Mouse (Mus musculus) liver (tissue): Measurements from ENCODE around the gene Atp6v0d1.
"Not testable (repeated sequence)": the region's sequence is repeated elsewhere in the genome, so short reads cannot be mapped to it uniquely, and the experiment has no call there.

Experiments
- DNase-seq: peaks from one replicate; pipeline ENCODE4 v3.0.0-alpha.2; 2020; ENCODE audit warnings: mixed read lengths

The Atp6v0d1 gene

DNA sequence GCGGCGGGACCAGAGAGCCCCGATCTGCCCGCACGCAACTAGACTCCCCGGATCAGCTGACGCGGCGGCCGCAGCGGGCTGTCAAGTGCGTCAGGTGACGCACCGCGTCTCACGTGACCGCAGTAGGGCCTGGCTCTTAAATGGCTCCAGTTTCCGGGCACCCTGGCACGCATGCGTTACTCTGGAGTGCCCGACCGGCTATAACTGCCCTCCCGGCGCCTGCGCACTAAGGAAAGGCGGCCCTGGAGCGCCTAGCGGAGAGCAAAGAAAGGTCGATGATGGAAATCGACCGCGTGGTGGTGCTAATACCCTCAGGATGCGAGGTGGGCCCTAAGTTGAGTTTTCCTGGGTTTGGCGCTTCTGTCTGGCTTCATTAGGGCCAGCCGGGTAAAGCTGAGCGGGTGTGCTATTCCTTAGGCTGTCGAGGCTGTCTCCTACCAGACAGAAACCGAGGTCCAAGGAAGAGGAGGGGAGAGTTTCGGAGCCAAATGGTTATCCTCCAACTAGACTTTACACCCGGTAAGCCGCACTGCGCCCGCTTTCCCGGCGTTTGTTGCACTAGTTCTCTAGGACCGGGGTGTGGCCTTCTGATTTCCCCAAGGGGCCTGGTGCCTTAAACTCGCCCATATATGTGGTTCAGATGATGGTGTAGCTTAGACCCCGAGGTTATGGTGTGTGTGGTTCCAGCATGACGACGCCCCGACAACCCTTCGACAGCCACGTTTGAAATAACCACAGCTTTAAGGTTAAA lies at the start of gene Atp6v0d1:
Gene Atp6v0d1 (minus strand): TSS at position 96 of the 751 bp plus-strand sequence.
- peak; percentile 100 for DNase-seq

DNA sequence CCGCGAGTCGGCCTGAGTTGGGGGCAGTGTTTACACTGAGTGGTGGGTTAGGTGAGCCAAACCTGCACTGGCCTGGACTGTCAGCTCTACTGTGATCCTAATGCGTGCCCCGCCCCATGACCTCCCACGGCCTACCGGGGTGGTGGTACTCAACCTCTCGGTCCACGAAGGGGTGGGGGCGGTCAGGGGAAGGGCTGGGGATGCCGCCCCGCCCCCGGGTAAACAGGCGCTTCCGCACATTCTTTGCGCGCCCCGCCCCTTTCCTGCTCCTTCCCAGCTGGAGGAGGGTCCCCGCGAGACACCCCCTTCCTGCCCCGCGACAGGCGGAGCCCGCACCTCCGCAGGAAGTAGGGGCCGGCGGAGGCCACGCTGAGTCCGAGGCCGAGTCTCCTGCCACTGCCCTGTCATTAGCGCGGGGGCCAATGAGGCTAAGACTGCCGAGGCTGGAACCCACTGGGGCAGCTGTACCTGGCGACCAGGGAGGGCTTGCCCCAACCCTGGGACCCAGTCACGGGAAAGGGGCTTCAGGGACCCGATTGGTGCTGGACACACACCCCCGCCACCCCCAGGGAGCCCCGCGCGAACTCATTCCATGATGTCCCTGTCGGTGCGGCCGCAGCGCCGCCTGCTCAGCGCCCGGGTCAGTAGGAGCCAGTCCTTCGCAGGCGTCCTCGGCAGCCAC lies 48.1 kb upstream of the Atp6v0d1 start:
- DNase-seq: peak; percentile 65

DNA sequence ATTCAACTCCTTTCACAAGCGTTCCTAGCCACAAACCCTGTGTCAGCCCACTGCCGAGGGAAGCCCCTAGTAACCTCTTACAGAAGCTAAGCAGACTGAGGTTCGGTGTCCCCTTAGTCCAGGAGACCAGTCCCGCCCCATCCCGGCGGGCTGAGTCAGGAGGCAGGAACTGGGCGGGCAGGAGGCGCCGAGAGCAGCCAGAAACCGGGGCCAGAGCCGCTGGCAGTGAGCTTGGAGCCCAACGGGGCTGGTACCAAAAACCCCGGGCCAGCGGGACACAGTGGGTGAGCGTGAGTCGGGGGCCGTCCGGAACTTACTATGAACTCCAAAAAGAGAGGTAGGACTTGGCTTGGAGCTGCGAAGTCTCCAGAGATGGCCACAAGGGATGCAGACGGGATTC lies 47.2 kb upstream of the Atp6v0d1 start:
- peak; percentile 26 for DNase-seq

DNA sequence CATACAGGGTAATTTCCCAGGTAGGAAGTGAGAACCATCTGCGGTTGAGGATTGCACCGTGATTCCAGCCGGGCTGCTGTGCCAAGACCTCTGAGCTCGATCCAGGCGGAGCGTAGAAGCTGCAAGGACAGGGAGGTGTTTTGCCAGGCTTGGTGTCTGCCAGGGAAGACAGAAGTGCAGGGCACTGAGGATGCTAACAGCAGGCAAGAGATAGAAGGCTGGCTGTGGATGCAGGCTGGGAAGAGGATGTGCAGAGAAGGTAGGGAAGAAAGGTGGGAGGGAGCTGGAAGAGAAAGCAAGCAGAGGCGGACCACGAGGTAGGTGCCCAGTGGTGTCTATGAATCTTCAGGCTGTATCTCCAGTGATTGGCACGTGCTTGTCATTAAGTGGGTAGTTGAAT lies 46.0 kb upstream of the Atp6v0d1 start:
- no peak for DNase-seq

DNA sequence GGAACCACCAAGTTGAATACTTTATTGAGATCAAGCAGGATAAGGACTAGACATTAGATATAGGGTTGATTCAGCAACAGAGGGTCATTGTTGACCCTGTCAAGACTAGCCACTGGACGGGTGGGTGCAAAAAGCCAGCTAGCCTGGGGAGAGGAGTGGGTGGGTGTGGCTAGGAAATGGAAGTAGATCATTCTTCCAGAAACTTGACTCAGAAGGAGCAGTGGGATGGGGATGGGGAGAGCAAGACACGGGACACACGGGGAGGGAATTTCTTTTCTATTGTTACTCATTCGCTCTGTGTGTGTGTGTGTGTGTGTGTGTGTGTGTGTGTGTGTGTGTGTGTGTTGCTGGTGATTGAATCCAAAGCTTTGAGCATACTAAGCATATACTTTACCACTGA lies 43.9 kb upstream of the Atp6v0d1 start:
- DNase-seq: no peak

DNA sequence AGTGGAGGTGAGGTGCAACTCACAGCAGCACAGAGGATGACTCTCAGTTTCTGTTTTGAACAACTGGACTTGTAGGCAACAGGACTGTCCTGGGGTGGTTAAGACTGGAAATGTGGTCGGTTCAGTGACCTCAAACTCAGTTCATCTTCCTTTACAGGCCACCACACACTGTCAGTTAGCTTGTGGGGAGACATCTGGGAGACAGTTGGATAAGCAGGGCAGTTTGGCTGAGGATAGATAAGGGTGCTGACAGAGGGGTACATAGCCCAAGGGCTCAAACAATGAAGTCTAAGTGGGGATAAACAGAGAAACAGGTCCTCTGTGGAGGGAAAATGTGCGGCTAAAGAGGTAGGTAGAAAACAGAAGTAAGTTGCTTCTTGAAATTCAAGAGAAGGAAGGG lies 43.5 kb upstream of the Atp6v0d1 start:
- DNase-seq: peak; percentile 53

DNA sequence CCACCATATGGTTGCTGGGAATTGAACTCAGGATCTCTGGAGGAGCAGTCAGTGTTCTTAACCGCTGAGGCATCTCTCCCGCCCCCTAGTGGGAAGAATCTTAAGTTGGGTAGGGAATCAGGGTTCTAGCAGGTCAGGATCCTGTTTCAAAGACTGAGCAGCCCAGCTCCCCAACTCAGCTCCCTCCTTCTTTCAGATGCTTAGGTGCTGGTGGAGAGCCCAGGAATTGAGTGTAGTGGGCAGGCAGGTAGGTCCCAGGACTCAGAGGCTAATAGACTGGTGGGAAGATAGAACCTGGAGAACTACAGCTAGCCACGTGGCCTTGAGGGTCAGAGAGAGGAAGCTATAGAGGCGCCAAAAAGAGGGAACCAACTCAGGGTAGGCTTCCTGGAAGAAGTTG lies 41.8 kb upstream of the Atp6v0d1 start:
- DNase-seq: peak; percentile 67

DNA sequence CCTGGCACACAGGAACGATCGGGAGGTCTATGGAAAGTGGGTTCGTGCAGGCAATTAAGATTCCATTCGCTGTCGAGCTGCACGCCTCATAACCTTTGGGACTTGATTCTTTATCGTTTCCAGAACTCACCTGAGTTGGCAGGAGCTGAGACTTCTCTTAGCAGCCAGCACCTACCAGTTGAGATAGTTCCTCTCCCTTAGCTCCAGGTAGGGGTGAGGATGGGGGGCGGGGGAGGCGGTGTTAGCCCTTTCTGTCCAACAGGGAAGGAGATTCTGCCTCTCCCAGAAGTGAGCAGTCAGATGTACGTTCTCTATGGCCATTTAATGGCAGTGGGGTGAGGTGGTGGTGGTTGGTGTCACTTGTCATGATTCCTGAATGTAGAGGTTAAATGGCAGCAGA lies 41.2 kb upstream of the Atp6v0d1 start:
- no peak for DNase-seq

DNA sequence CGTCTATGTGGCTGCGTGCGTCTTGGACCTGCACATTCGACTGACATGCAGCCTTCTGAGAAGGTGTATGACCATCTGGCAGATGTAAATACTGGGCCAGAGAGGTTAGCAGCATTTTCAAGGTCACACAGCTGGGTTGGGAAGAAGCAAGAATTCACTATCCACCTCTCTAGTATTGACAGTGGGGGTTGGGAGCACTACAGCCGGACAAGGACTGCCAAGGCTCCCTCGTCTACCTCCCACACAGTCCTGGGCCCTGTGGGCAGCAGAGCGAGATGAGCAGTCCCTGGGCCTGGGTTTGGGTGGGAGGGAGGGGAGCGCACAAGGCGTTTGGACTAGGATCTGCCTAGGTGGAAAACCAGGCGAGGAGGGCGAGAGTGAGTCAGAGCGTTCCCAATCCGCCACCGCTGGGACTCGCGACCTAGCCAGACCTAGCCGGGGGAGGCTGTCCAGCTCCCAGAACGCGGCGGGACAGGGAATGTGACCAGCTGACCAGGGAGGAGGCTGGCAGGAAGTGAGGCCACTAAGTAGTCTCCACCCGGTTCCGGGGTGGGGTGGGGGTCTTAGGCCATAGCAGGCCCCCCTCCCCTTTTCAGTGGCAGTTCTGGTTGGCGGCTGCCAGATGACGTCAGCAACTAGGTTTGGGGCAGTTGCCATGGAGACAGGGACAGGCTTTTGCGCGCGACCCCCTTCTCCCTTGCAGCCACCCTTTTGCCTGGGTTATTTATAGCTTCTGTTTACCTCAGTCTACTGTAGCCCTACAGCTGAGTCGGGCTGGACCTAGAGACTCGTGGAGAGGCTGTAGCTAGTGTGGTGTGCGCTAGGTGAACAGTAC lies 40.6 kb upstream of the Atp6v0d1 start:
- DNase-seq: peak; percentile 70

DNA sequence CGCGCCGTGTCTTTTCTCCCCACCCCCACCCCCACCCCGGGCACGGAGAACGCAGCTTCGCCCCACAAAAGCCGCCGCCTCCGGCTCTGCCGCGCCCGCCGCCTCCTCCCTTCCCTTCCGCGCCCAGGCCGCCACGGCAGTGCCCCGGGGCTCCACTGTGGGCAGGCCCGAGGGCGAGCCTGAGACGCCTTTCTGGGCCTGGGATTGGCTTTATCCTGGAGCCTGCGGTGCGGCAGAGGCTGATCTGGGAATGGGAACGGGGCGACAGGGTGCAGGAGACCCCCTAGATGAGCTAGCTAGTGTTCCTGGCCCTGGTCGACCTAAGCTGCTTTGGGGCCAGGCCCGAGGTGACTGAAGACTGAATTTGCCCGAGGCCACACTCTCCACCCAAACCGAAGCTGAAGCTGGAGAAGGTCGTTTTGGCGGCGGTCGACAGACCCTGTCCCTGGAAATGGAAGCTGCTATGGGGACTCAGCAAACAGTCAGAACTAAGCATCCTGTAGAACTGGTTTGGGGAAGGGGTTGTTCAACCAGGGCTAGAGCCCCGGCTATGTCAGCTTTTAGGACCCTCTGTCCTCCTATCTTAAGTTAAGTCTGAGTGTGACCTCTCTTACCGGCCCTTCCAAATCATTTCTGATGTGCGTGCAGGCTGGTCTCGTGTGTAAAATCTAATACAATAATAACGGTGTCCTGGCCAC lies 39.8 kb upstream of the Atp6v0d1 start:
- peak; percentile 61 for DNase-seq

DNA sequence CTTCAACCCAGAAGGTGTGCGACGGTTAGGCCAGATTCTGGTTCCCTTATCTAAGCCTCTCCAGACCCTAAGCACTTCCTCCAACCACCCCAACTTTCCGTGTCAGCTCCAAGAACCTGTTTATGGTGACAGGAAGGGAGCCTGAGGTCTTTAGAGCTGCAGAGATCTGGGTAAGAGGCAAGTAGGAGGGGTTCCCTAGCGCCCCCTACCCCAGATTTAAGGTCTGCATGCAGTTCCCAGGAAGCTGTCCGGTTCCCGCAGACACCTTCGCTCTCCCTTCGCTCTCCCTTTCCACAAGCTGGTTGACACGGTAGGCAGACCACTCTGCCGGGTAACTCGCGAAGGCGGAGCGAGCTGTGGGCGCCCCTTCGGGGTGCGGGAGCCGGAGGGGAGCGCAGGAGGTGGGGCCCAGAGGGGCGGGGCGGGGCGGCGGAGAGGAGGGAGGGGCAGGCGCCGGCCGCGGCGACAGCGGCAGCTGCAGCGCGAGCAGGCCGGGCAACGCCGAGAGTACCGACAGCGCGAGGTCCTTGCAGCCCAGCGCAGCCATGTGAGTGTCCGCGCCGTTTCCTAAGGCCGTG lies 39.0 kb upstream of the Atp6v0d1 start, which contains the start of gene Ripor1:
Gene Ripor1 (plus strand): TSS at position 452 of the 578 bp plus-strand sequence.
- peak; percentile 87 for DNase-seq

DNA sequence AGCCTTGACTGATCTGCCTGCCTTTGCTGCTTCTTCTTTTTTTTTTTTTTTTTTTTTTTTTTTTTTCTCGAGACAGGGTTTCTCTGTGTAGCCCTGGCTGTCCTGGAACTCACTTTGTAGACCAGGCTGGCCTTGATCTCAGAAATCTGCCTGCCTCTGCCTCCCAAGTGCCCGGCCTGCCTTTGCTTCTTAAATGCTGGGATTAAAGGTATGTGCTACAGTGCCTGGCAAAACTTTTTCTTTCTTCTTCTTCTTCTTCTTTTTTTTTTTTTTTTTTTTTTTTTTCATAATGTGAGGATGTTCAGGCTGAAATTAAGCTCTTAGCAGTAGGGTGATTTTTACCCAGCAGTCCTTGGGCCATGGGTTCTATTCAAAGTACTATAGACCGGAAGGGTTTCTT lies 36.7 kb upstream of the Atp6v0d1 start:
- DNase-seq: not testable (repeated sequence)

DNA sequence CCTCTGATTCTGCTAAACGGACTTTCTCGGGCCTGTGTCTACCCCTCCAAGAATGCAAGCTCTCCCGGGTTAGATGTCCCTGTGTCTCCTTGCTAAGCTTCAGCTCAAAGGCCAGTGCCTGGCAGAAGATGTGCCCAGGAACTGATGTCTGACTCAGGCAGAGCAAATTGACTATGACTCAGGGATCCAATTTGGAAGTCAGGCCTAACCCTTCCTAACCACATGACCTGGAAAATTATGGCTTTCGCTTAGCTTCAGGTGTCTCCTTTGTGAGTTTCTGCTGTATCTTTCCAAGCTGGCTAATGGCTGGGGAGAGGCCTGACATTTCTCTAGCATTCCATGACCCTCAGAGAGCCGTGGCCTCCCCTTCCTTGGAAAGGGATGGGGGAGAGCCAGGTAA lies 35.5 kb upstream of the Atp6v0d1 start:
- no peak for DNase-seq

DNA sequence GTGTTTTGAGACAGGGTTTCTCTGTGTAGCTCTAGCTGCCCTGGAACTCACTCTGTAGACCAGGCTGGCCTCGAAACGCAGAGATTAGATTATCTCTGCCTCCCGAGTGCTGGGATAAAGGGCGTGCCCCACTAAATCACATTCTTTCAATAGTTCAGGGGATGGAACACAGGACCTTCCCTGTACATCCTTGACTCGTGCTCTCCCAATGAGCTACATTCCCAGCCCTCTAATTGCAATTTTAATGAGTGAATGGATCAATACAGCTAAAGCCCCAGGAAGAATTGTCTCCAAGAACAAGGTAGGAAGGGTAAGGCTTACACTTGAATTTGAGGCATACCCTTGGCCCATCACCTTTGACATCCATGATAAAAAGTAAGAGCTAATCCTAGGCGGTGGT lies 32.9 kb upstream of the Atp6v0d1 start:
- no peak for DNase-seq

DNA sequence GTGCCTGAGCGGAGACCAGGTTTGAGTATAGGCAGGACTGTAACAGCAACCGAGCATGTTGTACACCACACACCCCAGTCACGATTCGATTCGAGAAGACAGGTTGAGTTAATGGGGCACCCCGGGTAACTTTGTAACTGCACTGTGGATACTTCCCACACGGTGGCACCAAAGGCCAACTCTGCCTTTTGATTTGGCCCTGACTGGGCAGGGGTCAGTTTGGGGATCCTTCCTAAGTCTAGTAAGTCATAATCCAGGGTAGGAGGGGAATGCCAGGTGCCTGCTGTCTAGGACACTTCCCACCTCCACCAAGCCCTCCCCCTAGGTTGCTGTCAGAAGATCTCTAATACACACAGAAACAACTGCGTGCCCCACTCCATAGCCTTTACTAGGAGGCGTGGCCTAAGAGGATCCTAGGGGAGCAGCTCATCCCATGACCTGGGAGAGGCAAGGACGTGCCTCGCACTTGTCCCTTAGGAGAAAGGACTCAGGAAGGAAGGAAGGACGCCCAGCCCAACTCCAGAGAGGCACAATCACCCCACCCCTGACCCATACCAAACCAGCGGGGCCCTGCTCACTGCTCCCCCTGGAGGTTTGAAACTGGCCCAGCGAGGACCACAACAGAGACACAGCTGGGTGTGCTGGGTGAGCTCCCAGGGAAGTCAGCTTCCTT lies 30.7 kb upstream of the Atp6v0d1 start:
- peak; percentile 61 for DNase-seq

DNA sequence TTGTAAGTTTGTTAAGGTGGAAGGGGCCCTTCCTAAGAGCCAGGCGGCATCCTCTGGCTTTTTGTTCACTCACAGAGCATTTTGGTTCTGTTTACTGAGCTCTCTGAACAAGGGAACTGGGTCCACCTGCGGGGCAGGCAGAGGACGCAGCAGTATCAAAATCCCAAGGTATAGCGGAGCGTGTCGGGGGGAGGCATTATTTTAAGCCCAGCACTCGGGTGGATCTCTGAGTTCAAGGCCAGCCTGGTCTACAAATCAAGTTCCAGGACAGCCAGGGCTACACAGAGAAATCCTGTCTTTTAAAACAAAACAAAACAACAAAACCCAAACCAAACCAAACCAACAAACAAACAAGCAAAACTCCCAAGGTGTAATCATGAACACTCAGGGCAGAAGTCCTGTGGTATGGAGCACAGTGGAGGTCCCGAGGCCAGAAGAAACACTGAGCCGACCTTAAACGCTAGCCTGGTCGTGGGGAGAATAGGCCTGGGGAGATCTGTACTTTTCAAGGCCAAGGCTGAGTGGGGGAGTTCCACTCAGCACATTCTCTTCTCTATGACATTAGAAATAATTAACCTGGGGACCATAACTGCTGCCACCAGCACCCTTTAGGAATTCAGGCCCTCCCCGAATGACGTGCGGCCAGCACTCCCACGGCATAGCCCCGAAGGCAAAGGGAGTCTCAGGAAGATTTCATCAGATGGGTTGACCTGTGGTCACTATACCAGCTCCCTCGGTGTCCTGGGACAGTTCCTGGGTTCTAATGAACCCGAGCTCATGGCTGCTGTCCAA lies 28.8 kb upstream of the Atp6v0d1 start:
- no peak for DNase-seq

DNA sequence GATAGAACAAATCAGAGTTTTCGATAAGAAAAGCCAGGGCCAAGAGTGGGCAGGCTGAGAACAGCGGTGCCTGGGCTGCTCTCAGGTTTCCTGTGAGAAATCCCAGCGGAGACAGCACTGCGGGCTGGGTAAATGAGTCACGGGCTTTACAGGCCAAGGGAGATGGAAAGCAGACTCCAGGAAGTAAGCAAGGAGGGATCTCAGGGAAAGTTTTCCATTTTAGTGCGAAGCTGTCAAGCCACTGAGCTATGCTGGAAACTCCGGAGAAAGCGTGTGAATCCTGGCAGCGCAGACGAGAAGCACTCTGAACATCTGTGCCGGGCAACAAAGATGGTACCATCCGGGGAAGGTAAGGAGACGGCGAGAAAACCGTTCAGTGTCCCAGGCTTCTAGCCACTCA lies 28.0 kb upstream of the Atp6v0d1 start:
- DNase-seq: no peak

DNA sequence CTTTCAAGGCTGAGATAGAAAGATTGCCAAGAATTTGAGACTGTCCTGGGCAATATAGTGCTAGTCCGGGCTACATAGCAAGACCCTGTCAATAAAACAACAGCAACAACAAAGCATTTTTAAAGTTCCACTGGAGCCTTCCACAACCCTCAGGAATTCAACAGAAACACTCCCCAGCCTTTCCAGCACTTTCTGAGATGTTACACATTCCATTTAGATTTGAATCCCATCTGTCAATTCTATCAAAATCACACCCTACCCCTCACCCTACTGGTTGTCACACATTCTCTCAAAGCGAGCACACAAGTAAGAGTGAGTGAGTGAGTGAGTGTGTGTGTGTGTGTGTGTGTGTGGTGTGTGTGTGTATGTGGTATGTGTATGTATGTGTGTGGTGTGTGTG lies 26.6 kb upstream of the Atp6v0d1 start:
- DNase-seq: no peak

DNA sequence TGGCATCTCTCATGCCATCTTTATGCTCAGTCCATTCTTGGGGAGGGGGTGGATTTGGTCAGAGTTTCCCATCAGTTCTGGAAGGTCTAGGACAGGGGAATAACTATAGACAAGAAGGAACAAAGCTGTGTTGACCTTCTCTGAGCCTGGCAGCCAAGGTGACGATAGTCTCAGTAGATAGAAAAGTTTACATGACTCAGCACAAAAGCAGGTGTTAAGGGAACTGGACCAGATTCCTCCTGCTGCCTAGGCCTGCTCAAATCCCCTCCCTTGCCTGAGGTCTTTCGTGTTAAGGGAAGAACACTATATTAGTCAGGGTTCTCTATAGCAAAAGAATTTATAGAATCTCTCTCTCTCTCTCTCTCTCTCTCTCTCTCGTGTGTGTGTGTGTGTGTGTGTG lies 13.9 kb upstream of the Atp6v0d1 start:
- DNase-seq: no peak

DNA sequence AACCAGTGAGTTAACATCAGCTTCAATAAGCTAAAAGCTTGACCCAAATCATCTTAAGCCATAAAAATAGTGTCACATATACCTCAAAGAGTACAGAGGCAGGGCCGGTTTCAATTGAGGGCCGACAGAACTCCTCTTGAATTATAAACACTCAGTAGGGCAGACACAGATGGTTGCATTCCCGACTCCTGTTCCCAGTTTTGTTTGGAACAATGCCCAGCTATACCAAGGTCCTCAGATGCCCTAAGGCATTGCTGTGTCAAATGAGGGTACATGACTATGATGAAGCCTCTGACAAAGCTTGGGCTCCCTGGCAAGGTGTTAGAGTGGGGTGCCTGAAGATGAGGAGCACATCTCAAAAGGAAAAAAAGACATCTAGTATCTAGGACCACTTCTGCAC lies 9.7 kb upstream of the Atp6v0d1 start:
- DNase-seq: no peak

DNA sequence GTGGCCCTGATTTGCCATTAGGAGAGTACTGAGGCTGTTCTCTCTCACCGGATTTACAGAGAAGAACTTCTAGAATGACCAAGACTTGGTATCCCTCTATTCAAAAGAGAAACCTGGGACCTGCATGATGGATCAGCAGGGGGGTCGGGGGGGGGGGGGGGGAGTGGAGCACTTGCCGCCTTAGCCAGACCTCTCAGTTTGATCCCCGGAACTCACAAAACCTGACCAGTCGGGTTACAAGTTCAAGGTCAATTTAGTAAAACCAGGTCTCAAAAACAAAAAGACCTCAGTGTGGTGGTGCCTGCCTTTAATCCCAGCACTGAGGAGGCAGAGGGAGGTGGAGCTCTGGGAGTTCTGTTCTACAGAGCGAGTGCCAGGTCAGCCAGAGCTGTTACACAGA lies 8.9 kb upstream of the Atp6v0d1 start:
- DNase-seq: no peak
